Mouse (Mus musculus): ENCODE data around the gene Krtap4-8. TPM values are rescaled to one million over a fixed set of nuclear protein-coding genes. Genes with fewer than 3 reads are reported as not detected.

The Krtap4-8 gene
- polyA plus RNA-seq, 1 experiment, result not detected

GRCm38 (mm10) chr11:99758877-99759276 lies 21.6 kb downstream of the Krtap4-8 start:
- Histone ChIP-seq H3K27ac (ENCODE audit: insufficient read depth, low read depth, low read length) (no peak overlapping the region), H3K4me3 (ENCODE audit: insufficient read depth, low read depth, low read length) (no peak overlapping the region), H3K4me1 (ENCODE audit: control insufficient read depth, insufficient read depth, low read length) (no peaks in the 10 kb centered on the region)
- WGBS, result 92% methylated on average over 1 of the region's 1 CpGs
- no peak for TF ChIP-seq CTCF (IDR thresholded peaks at IDR 0.05; ENCODE audit: insufficient read depth, low read depth, low read length)
- TF ChIP-seq POLR2A (IDR thresholded peaks at IDR 0.05; ENCODE audit: insufficient read depth, low read depth, low read length), result no peak

- no peak overlapping the region for H3K27ac ChIP-seq (ENCODE audit: insufficient read depth, low read depth, low read length)
- WGBS, result 88% methylated on average over 3 of the region's 3 CpGs
- H3K4me1 ChIP-seq (ENCODE audit: control insufficient read depth, insufficient read depth, low read length), result no peaks in the 10 kb centered on the region
- H3K4me3 ChIP-seq (ENCODE audit: insufficient read depth, low read depth, low read length), result no peak overlapping the region
- TF ChIP-seq POLR2A (IDR thresholded peaks at IDR 0.05; ENCODE audit: insufficient read depth, low read depth, low read length) (no peak), CTCF (IDR thresholded peaks at IDR 0.05; ENCODE audit: insufficient read depth, low read depth, low read length) (no peak)
These were observed 36.5 kb downstream of the Krtap4-8 start for GRCm38 (mm10) chr11:99743985-99744384.

GRCm38 (mm10) chr11:99734190-99734589 lies 46.3 kb downstream of the Krtap4-8 start, which contains the start of gene Gm14180:
TSS of gene Gm14180 (minus strand) at chr11:99734290.
- no peak within 1 kb of the TSS for H3K27ac ChIP-seq (ENCODE audit: insufficient read depth, low read depth, low read length)
- no peak for TF ChIP-seq POLR2A (IDR thresholded peaks at IDR 0.05; ENCODE audit: insufficient read depth, low read depth, low read length)
- no peak for TF ChIP-seq CTCF (IDR thresholded peaks at IDR 0.05; ENCODE audit: insufficient read depth, low read depth, low read length)
- WGBS, result 70% methylated on average over 2 of the region's 2 CpGs
- H3K4me1 ChIP-seq (ENCODE audit: control insufficient read depth, insufficient read depth, low read length), result no peaks in the 10 kb centered on the region
- H3K4me3 ChIP-seq (ENCODE audit: insufficient read depth, low read depth, low read length), result no peak within 1 kb of the TSS

Other genes with a start within 250 kb of the Krtap4-8 start
- gene Krt40, start 237.5 kb downstream of the Krtap4-8 start, polyA plus RNA-seq (2012; ENCODE audit: insufficient read depth, insufficient read length, low replicate concordance, missing spikeins), result not detected in 2 replicates
- gene Krtap3-3, start 229.8 kb downstream of the Krtap4-8 start, polyA plus RNA-seq (2012; ENCODE audit: insufficient read depth, insufficient read length, low replicate concordance, missing spikeins), result not detected in 2 replicates
- not detected in 2 replicates for gene Krtap3-2, start 223.9 kb downstream of the Krtap4-8 start, polyA plus RNA-seq (2012; ENCODE audit: insufficient read depth, insufficient read length, low replicate concordance, missing spikeins)
- gene Gm11939, start 221.2 kb downstream of the Krtap4-8 start, polyA plus RNA-seq (2012; ENCODE audit: insufficient read depth, insufficient read length, low replicate concordance, missing spikeins), result not detected in 2 replicates
- gene Krtap3-1, start 214.1 kb downstream of the Krtap4-8 start, polyA plus RNA-seq (2012; ENCODE audit: insufficient read depth, insufficient read length, low replicate concordance, missing spikeins), result not detected in 2 replicates
- gene Krtap1-5, start 199.7 kb downstream of the Krtap4-8 start, polyA plus RNA-seq (2012; ENCODE audit: insufficient read depth, insufficient read length, low replicate concordance, missing spikeins), result not detected in 2 replicates
- gene Krtap1-4, start 197.1 kb downstream of the Krtap4-8 start, polyA plus RNA-seq (2012; ENCODE audit: insufficient read depth, insufficient read length, low replicate concordance, missing spikeins), result not detected in 2 replicates
- not detected in 2 replicates for gene Krtap1-3, start 189.4 kb downstream of the Krtap4-8 start, polyA plus RNA-seq (2012; ENCODE audit: insufficient read depth, insufficient read length, low replicate concordance, missing spikeins)
- not detected in 2 replicates for gene Krtap9-3, start 182.6 kb downstream of the Krtap4-8 start, polyA plus RNA-seq (2012; ENCODE audit: insufficient read depth, insufficient read length, low replicate concordance, missing spikeins)
- gene Gm11938, start 177.4 kb downstream of the Krtap4-8 start, polyA plus RNA-seq (2012; ENCODE audit: insufficient read depth, insufficient read length, low replicate concordance, missing spikeins), result not detected in 2 replicates
- not detected in 2 replicates for gene Gm11937, start 170.5 kb downstream of the Krtap4-8 start, polyA plus RNA-seq (2012; ENCODE audit: insufficient read depth, insufficient read length, low replicate concordance, missing spikeins)
- gene Krtap2-4, start 165.9 kb downstream of the Krtap4-8 start, polyA plus RNA-seq (2012; ENCODE audit: insufficient read depth, insufficient read length, low replicate concordance, missing spikeins), result not detected in 2 replicates
- not detected in 2 replicates for gene Gm11562, start 160.3 kb downstream of the Krtap4-8 start, polyA plus RNA-seq (2012; ENCODE audit: insufficient read depth, insufficient read length, low replicate concordance, missing spikeins)
- not detected in 2 replicates for gene Krtap4-1, start 152.5 kb downstream of the Krtap4-8 start, polyA plus RNA-seq (2012; ENCODE audit: insufficient read depth, insufficient read length, low replicate concordance, missing spikeins)
- not detected in 2 replicates for gene Krtap4-2, start 145.6 kb downstream of the Krtap4-8 start, polyA plus RNA-seq (2012; ENCODE audit: insufficient read depth, insufficient read length, low replicate concordance, missing spikeins)
- gene Krtap4-7, start 136.6 kb downstream of the Krtap4-8 start, polyA plus RNA-seq (2012; ENCODE audit: insufficient read depth, insufficient read length, low replicate concordance, missing spikeins), result not detected in 2 replicates
- gene Gm11555, start 130.5 kb downstream of the Krtap4-8 start, polyA plus RNA-seq (2012; ENCODE audit: insufficient read depth, insufficient read length, low replicate concordance, missing spikeins), result not detected in 2 replicates
- not detected in 2 replicates for gene Gm11563, start 121.7 kb downstream of the Krtap4-8 start, polyA plus RNA-seq (2012; ENCODE audit: insufficient read depth, insufficient read length, low replicate concordance, missing spikeins)
- gene Krtap4-6, start 114.7 kb downstream of the Krtap4-8 start, polyA plus RNA-seq (2012; ENCODE audit: insufficient read depth, insufficient read length, low replicate concordance, missing spikeins), result not detected in 2 replicates
- gene Gm14190, start 90.0 kb downstream of the Krtap4-8 start, polyA plus RNA-seq (2012; ENCODE audit: insufficient read depth, insufficient read length, low replicate concordance, missing spikeins), result not detected in 2 replicates
- not detected in 2 replicates for gene Gm14180, start 46.4 kb downstream of the Krtap4-8 start, polyA plus RNA-seq (2012; ENCODE audit: insufficient read depth, insufficient read length, low replicate concordance, missing spikeins)
- not detected in 2 replicates for gene Gm11595, start 7.8 kb downstream of the Krtap4-8 start, polyA plus RNA-seq (2012; ENCODE audit: insufficient read depth, insufficient read length, low replicate concordance, missing spikeins)
- gene Krtap4-9, start 4.5 kb upstream of the Krtap4-8 start, polyA plus RNA-seq (2012; ENCODE audit: insufficient read depth, insufficient read length, low replicate concordance, missing spikeins), result not detected in 2 replicates
- gene Gm11596, start 12.8 kb upstream of the Krtap4-8 start, polyA plus RNA-seq (2012; ENCODE audit: insufficient read depth, insufficient read length, low replicate concordance, missing spikeins), result not detected in 2 replicates
- not detected in 2 replicates for gene Gm11569, start 18.2 kb upstream of the Krtap4-8 start, polyA plus RNA-seq (2012; ENCODE audit: insufficient read depth, insufficient read length, low replicate concordance, missing spikeins)
- gene Gm11554, start 23.7 kb upstream of the Krtap4-8 start, polyA plus RNA-seq (2012; ENCODE audit: insufficient read depth, insufficient read length, low replicate concordance, missing spikeins), result not detected in 2 replicates
- not detected in 2 replicates for gene Krtap4-13, start 29.2 kb upstream of the Krtap4-8 start, polyA plus RNA-seq (2012; ENCODE audit: insufficient read depth, insufficient read length, low replicate concordance, missing spikeins)
- gene Gm11564, start 35.0 kb upstream of the Krtap4-8 start, polyA plus RNA-seq (2012; ENCODE audit: insufficient read depth, insufficient read length, low replicate concordance, missing spikeins), result not detected in 2 replicates
- not detected in 2 replicates for gene 2300003K06Rik, start 57.4 kb upstream of the Krtap4-8 start, polyA plus RNA-seq (2012; ENCODE audit: insufficient read depth, insufficient read length, low replicate concordance, missing spikeins)
- gene Krtap4-16, start 70.9 kb upstream of the Krtap4-8 start, polyA plus RNA-seq (2012; ENCODE audit: insufficient read depth, insufficient read length, low replicate concordance, missing spikeins), result not detected in 2 replicates
- gene Gm11568, start 77.2 kb upstream of the Krtap4-8 start, polyA plus RNA-seq (2012; ENCODE audit: insufficient read depth, insufficient read length, low replicate concordance, missing spikeins), result not detected in 2 replicates
- not detected in 2 replicates for gene Gm11559, start 83.8 kb upstream of the Krtap4-8 start, polyA plus RNA-seq (2012; ENCODE audit: insufficient read depth, insufficient read length, low replicate concordance, missing spikeins)
- gene Krtap9-1, start 92.7 kb upstream of the Krtap4-8 start, polyA plus RNA-seq (2012; ENCODE audit: insufficient read depth, insufficient read length, low replicate concordance, missing spikeins), result not detected in 2 replicates
- gene Gm11567, start 98.5 kb upstream of the Krtap4-8 start, polyA plus RNA-seq (2012; ENCODE audit: insufficient read depth, insufficient read length, low replicate concordance, missing spikeins), result not detected in 2 replicates
- not detected in 2 replicates for gene Krtap31-1, start 127.2 kb upstream of the Krtap4-8 start, polyA plus RNA-seq (2012; ENCODE audit: insufficient read depth, insufficient read length, low replicate concordance, missing spikeins)
- not detected in 2 replicates for gene Gm11565, start 134.0 kb upstream of the Krtap4-8 start, polyA plus RNA-seq (2012; ENCODE audit: insufficient read depth, insufficient read length, low replicate concordance, missing spikeins)
- gene Krtap31-2, start 155.6 kb upstream of the Krtap4-8 start, polyA plus RNA-seq (2012; ENCODE audit: insufficient read depth, insufficient read length, low replicate concordance, missing spikeins), result not detected in 2 replicates
- gene Krtap9-5, start 167.8 kb upstream of the Krtap4-8 start, polyA plus RNA-seq (2012; ENCODE audit: insufficient read depth, insufficient read length, low replicate concordance, missing spikeins), result not detected in 2 replicates
- not detected in 2 replicates for gene Krtap29-1, start 198.3 kb upstream of the Krtap4-8 start, polyA plus RNA-seq (2012; ENCODE audit: insufficient read depth, insufficient read length, low replicate concordance, missing spikeins)
- gene Krtap16-1, start 205.9 kb upstream of the Krtap4-8 start, polyA plus RNA-seq (2012; ENCODE audit: insufficient read depth, insufficient read length, low replicate concordance, missing spikeins), result not detected in 2 replicates
- gene Krtap17-1, start 213.3 kb upstream of the Krtap4-8 start, polyA plus RNA-seq (2012; ENCODE audit: insufficient read depth, insufficient read length, low replicate concordance, missing spikeins), result not detected in 2 replicates
- not detected in 2 replicates for gene Krt33a, start 235.5 kb upstream of the Krtap4-8 start, polyA plus RNA-seq (2012; ENCODE audit: insufficient read depth, insufficient read length, low replicate concordance, missing spikeins)
- not detected in 2 replicates for gene Krt33b, start 249.2 kb upstream of the Krtap4-8 start, polyA plus RNA-seq (2012; ENCODE audit: insufficient read depth, insufficient read length, low replicate concordance, missing spikeins)